Mouse (Mus musculus) MEL (cell line): Measurements from ENCODE around the gene Trim27. TPM values are rescaled to one million over a fixed set of nuclear protein-coding genes. Genes with fewer than 3 reads are reported as not detected.

Experiments
- DNase-seq: peaks from one replicate; pipeline ENCODE4 v3.0.0; 2011; ENCODE audit warnings: low read depth, low spot score
- H3K27ac ChIP-seq: 2 replicates; pipeline ENCODE4 v1.5.1; 2012; ENCODE audit warnings: low read depth, mild to moderate bottlenecking, control low read depth, low read length, moderate library complexity; ENCODE audit not compliant: control insufficient read depth
- H3K27me3 ChIP-seq, 2 experiments: fragments of 150-350 bp in 1 of 2; sonication (generic) in 1 of 2; 2 replicates each; pipeline ENCODE4 v1.6.1; 2012; ENCODE audit warnings: low read length in 2 of 2, mild to moderate bottlenecking in 2 of 2, improper control_type of control experiment in 1 of 2, moderate library complexity in 1 of 2; ENCODE audit not compliant: insufficient read depth in 2 of 2, control insufficient read depth in 1 of 2
- H3K36me3 ChIP-seq, 2 experiments: 2 replicates each; pipeline ENCODE4 v1.6.1; 2012 to 2014; ENCODE audit warnings: low read length in 2 of 2, improper control_type of control experiment in 1 of 2, inconsistent platforms in 1 of 2, mild to moderate bottlenecking in 1 of 2; ENCODE audit not compliant: insufficient read depth in 2 of 2, control insufficient read depth in 1 of 2
- H3K4me1 ChIP-seq, 2 experiments: fragments of 150-350 bp in 1 of 2; sonication (generic) in 1 of 2; 2 replicates each; pipeline ENCODE4 v1.6.1; 2012; ENCODE audit warnings: low read length in 2 of 2, improper control_type of control experiment in 1 of 2, mild to moderate bottlenecking in 1 of 2; ENCODE audit not compliant: insufficient read depth in 2 of 2, control insufficient read depth in 1 of 2
- H3K4me3 ChIP-seq, 2 experiments: fragments of 150-350 bp in 1 of 2; sonication (generic) in 1 of 2; 2 replicates each; pipeline ENCODE4 v1.5.1; 2012; ENCODE audit warnings: low read depth in 2 of 2, low read length in 2 of 2, mild to moderate bottlenecking in 2 of 2, moderate library complexity in 2 of 2, control low read depth in 1 of 2, improper control_type of control experiment in 1 of 2; ENCODE audit not compliant: control insufficient read depth in 1 of 2, insufficient read depth in 1 of 2
- H3K79me2 ChIP-seq: 2 replicates; pipeline ENCODE4 v1.6.1; 2012; ENCODE audit warnings: mild to moderate bottlenecking, low read length, moderate library complexity; ENCODE audit not compliant: control insufficient read depth, poor library complexity, insufficient read depth
- H3K9ac ChIP-seq: 2 replicates; pipeline ENCODE4 v1.6.1; 2012; ENCODE audit warnings: low read depth, mild to moderate bottlenecking, control low read depth, low read length, moderate library complexity; ENCODE audit not compliant: control insufficient read depth, poor library complexity, severe bottlenecking
- H3K9me3 ChIP-seq: fragments of 150-350 bp; sonication (generic); replicated peaks from 2 replicates; pipeline ENCODE4 v1.6.1; 2012; ENCODE audit warnings: mild to moderate bottlenecking, low read length, improper control_type of control experiment, moderate library complexity; ENCODE audit not compliant: insufficient read depth
- BHLHE40 ChIP-seq: IDR thresholded peaks from 2 replicates; pipeline ENCODE4 v1.6.1; 2012; ENCODE audit warnings: low read depth, mild to moderate bottlenecking, inconsistent platforms, low read length, improper control_type of control experiment, borderline replicate concordance
- CHD1 ChIP-seq: IDR thresholded peaks from 2 replicates; pipeline ENCODE4 v1.6.1; 2012; ENCODE audit warnings: low read depth, mild to moderate bottlenecking, inconsistent platforms, low read length, improper control_type of control experiment
- CTCF ChIP-seq, 3 experiments: IDR thresholded peaks in 2 of 3; conservative IDR thresholded peaks in 1 of 3; 2 replicates each; pipeline ENCODE4 v1.5.1; 2011 to 2012; ENCODE audit warnings: low read length in 3 of 3, low read depth in 2 of 3, mild to moderate bottlenecking in 2 of 3, improper control_type of control experiment in 1 of 3, inconsistent platforms in 1 of 3, mixed read lengths in 1 of 3, moderate library complexity in 1 of 3; ENCODE audit not compliant: control insufficient read depth in 1 of 3, insufficient read depth in 1 of 3, poor library complexity in 1 of 3, severe bottlenecking in 1 of 3
- E2F4 ChIP-seq: IDR thresholded peaks from 2 replicates; pipeline ENCODE4 v1.6.1; 2011; ENCODE audit warnings: low read depth, low read length, improper control_type of control experiment, borderline replicate concordance
- EP300 ChIP-seq, 2 experiments: IDR thresholded peaks; 2 replicates each; pipeline ENCODE4 v1.6.1; 2011; ENCODE audit warnings: improper control_type of control experiment in 2 of 2, low read length in 2 of 2, low read depth in 1 of 2, mild to moderate bottlenecking in 1 of 2
- ETS1 ChIP-seq: IDR thresholded peaks from 2 replicates; pipeline ENCODE4 v1.6.1; 2012; ENCODE audit warnings: low read depth, mild to moderate bottlenecking, inconsistent platforms, low read length, improper control_type of control experiment, moderate library complexity
- MAX ChIP-seq: IDR thresholded peaks from 2 replicates; pipeline ENCODE4 v1.6.1; 2011; ENCODE audit warnings: low read length, improper control_type of control experiment
- MAZ ChIP-seq: IDR thresholded peaks from 2 replicates; pipeline ENCODE4 v1.6.1; 2012; ENCODE audit warnings: low read depth, mild to moderate bottlenecking, inconsistent platforms, low read length, improper control_type of control experiment
- MYC ChIP-seq: IDR thresholded peaks from 2 replicates; pipeline ENCODE4 v1.6.1; 2011; ENCODE audit warnings: low read depth, mild to moderate bottlenecking, low read length, improper control_type of control experiment, moderate library complexity
- NELFE ChIP-seq: IDR thresholded peaks from 2 replicates; pipeline ENCODE4 v1.6.1; 2011; ENCODE audit warnings: low read depth, low read length, improper control_type of control experiment
- POLR2AphosphoS5 ChIP-seq: IDR thresholded peaks from 2 replicates; pipeline ENCODE4 v1.6.1; 2012; ENCODE audit warnings: low read depth, borderline replicate concordance, mild to moderate bottlenecking, inconsistent platforms, low read length, moderate library complexity, mixed read lengths
- RAD21 ChIP-seq: IDR thresholded peaks from 2 replicates; pipeline ENCODE4 v1.6.1; 2011; ENCODE audit warnings: mild to moderate bottlenecking, low read depth, low read length, improper control_type of control experiment
- SIN3A ChIP-seq: IDR thresholded peaks from 2 replicates; pipeline ENCODE4 v1.6.1; 2012; ENCODE audit warnings: low read length, improper control_type of control experiment, inconsistent platforms
- TBP ChIP-seq: IDR thresholded peaks from 2 replicates; pipeline ENCODE4 v1.8.0; 2011; ENCODE audit warnings: low read depth, low read length, improper control_type of control experiment
- ZKSCAN1 ChIP-seq: IDR thresholded peaks from 2 replicates; pipeline ENCODE4 v1.6.1; 2012; ENCODE audit warnings: low read depth, mild to moderate bottlenecking, inconsistent platforms, low read length, improper control_type of control experiment, moderate library complexity
- polyA plus RNA-seq, 2 experiments: library from polyadenylated mRNA; stranded (reverse) in 1 of 2; unstranded in 1 of 2; fragments of >175 nt in 1 of 2; fragments of >200 nt in 1 of 2; gene quantifications; 2 replicates each; pipeline versions ENCODE4 v1.2.1 to v1.2.4; 2012; ENCODE audit warnings: low replicate concordance in 2 of 2, low read depth in 1 of 2; ENCODE audit not compliant: insufficient read length in 2 of 2, insufficient read depth in 1 of 2, missing spikeins in 1 of 2
- total RNA-seq: library from RNA; depleted of rRNA; stranded (reverse); fragments of 300-350 nt; gene quantifications from 2 replicates; pipeline ENCODE4 v1.2.3, GENCODE M21; 2012

The Trim27 gene
- total and polyA plus RNA-seq, 3 experiments, result 258 to 339 (median 311) TPM

- TF ChIP-seq TBP (peak; percentile 96), BHLHE40 (no peak)
- DNase-seq, result no peak
- Histone ChIP-seq H3K9ac (no peak overlapping the region), H3K27me3 (peaks cover 10 to 15% of the 10 kb centered on the region in 2 experiments), H3K4me1 (peaks cover 0 to 4% of the 10 kb centered on the region in 2 experiments; a peak in 1 of 4 replicates), H3K27ac (no peak overlapping the region), H3K9me3 (no peaks in the 10 kb centered on the region), H3K4me3 (no peak overlapping the region), H3K79me2 (no peaks in the 10 kb centered on the region), H3K36me3 (no peaks in the 10 kb centered on the region)
These were observed 23.4 kb upstream of the Trim27 start for GRCm38 (mm10) chr13:21155888-21156287.

- H3K36me3 ChIP-seq, result peaks cover 0 to 2% of the 10 kb centered on the region in 2 experiments; a peak in 2 of 4 replicates
- H3K9ac ChIP-seq, result no peak overlapping the region
- peaks cover 3 to 4% of the 10 kb centered on the region in 2 experiments; a peak in 2 of 4 replicates for H3K4me1 ChIP-seq
- no peaks in the 10 kb centered on the region for H3K9me3 ChIP-seq
- peaks cover 8 to 10% of the 10 kb centered on the region in 2 experiments for H3K27me3 ChIP-seq
- no peak for TF ChIP-seq SIN3A
- TF ChIP-seq EP300 (IDR thresholded peaks at IDR 0.05; ENCODE audit: low read depth in 1 of 2, low read length in 2 of 2), result no peak
- no peak for TF ChIP-seq RAD21
- TF ChIP-seq ETS1, result no peak
- no peak for TF ChIP-seq ZKSCAN1
- TF ChIP-seq CHD1, result no peak
- no peak for TF ChIP-seq E2F4
- no peak for TF ChIP-seq POLR2AphosphoS5
- TF ChIP-seq MAX, result no peak
- no peak for TF ChIP-seq MAZ
- no peak for TF ChIP-seq TBP
- TF ChIP-seq NELFE, result no peak
- TF ChIP-seq MYC, result no peak
- no peak for TF ChIP-seq CTCF (IDR thresholded peaks at IDR 0.05 in 2 of 3, conservative IDR thresholded peaks at IDR 0.05 in 1 of 3; ENCODE audit: control insufficient read depth in 1 of 3, insufficient read depth in 1 of 3, low read depth in 2 of 3, low read length in 3 of 3, poor library complexity in 1 of 3, severe bottlenecking in 1 of 3)
- no peak overlapping the region for H3K4me3 ChIP-seq
- no peak for DNase-seq
- no peak overlapping the region for H3K27ac ChIP-seq
- no peaks in the 10 kb centered on the region; the same call in 1 of the 2 replicates for H3K79me2 ChIP-seq
These were observed 21.2 kb upstream of the Trim27 start for GRCm38 (mm10) chr13:21158071-21158470.
